Mouse (Mus musculus) cerebellum, adult 18-20 months (tissue): ENCODE data around the gene Olfr266.

Experiments
- DNase-seq, 2 experiments: peaks; one replicate each; pipeline ENCODE4 v3.0.0; 2021

Olfr266 gene

DNA sequence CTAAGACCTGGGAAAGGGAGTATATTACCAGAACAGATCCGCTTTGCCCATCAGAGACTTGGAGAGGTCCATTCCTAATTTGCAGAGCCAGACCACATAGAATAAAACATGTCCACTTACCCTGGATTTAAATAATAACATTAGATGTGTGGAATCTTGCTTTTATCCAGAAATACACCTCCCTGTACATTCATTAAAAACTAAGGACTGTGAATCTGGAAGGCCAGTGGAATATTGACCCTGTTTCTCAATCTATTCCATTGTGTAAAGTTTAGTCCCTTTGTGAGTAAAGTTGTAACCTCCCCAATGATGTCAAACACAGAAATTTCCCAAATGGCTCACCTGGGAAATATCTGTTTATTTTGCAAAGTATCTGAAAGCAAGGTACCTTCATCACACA, at the start of gene Olfr266:
Gene Olfr266, minus strand, starts transcription at position 101 of the 400 bp plus-strand sequence.
- no peak for DNase-seq

DNA sequence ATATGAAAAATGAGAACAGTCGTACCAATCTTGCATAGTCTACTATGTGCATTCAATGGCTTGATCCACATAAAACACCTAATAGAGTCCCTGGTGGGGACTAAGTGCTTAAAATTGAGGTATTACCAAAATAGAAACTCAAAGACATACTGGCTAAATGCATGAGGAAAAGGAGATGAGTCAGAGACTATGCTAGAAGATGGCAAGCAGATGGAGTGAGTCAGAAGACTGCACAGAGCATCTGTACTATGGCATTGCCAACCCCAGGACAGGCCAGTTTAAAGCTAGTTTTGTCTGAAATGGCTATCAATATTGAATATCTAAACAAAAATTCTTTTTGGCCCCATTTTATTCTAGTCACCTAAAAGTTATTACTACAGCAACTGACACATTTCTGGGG, 49.5 kb upstream of the Olfr266 start:
- no peak for DNase-seq

DNA sequence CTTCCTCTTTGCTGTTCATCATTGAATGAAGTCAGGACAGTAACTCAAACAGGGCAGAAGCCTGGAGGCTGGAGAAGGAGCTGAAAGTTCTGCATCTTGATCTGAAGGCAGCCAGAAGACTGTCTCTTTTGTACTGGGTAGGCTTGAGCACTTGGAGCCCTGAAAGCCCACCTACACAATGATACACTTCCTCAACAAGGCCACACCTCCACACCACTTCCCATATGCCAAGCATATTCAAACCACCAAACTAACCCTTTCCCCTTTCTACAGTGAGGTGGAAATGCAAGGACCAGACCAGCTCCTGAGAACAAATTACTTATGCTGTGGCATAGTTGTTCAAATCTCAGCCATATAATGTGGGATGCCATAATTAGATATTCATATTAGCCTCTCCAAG, 46.8 kb upstream of the Olfr266 start:
- DNase-seq = no peak

GRCm38 (mm10) chr3:106832107-106832506, 6.0 kb upstream of the Olfr266 start:
- no peak for DNase-seq

DNA sequence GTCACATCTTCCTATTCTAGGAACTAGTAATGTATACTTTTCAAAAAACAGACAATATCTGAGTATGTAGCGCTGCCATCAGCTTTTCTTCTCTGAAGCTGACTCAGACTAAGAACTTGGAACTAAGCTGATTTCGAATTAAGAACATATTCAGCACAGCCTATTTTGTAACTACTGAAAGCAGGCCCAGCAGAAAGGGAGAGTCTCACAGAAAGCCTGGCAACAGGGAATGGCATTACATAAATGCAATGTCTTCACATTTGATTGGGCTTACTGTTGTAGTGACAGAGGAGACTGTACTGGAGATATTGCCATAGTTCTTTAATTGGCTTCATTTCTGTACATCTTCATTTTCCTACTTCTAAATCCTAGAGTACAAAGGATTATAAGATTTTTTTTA, 8.4 kb downstream of the Olfr266 start:
- no peak for DNase-seq

GRCm38 (mm10) chr3:106808972-106809695, 17.0 kb downstream of the Olfr266 start:
- no peak for DNase-seq

GRCm38 (mm10) chr3:106798079-106798478, 28.0 kb downstream of the Olfr266 start:
- DNase-seq = no peak

GRCm38 (mm10) chr3:106789930-106790329, 36.2 kb downstream of the Olfr266 start, which contains the start of gene Cd53:
Cd53 (minus strand) TSS chr3:106790149.
- no peak for DNase-seq

- no peak for DNase-seq
These were observed 37.6 kb downstream of the Olfr266 start for GRCm38 (mm10) chr3:106788440-106788887.

DNA sequence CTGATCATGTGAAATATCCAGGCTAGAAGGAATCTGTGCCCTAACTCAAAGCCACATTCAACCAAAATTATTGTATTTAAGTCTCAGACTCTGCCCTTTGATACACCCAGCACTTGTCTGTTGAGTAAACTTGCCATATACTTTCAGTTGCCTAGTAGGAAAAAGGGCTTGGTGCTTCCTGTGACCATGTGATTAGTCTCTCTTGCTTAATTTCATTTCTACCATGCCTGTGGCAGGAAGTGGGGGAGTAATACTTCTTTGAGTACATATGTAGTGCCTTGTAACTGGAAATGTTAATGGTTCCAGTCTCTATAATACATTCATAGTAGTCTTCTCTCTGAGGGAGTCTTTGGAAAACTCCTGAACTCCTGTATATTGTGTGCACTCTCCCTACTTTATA, 38.1 kb downstream of the Olfr266 start:
- no peak for DNase-seq

- no peak for DNase-seq
These were observed 41.0 kb downstream of the Olfr266 start for GRCm38 (mm10) chr3:106785130-106785529.

GRCm38 (mm10) chr3:106771834-106772233, 54.3 kb downstream of the Olfr266 start:
- DNase-seq = no peak
